Mouse (Mus musculus) gastrocnemius, postnatal 36 days (tissue): ENCODE data around the gene Sgk1. TPM values are rescaled to one million over a fixed set of nuclear protein-coding genes. Genes with fewer than 3 reads are reported as not detected.

ENCODE experiments used
- total RNA-seq, 2 experiments: library from RNA; stranded (reverse); gene quantifications; 2 replicates each; pipeline ENCODE4 v1.2.3; 2021

Sgk1 gene
- total RNA-seq, 2 experiments from 2014 or later = 192 to 226 TPM

Other genes starting within 250 kb of the Sgk1 start
- gene 4930444G20Rik, start 185.9 kb downstream of the Sgk1 start, total RNA-seq = not detected